Mouse (Mus musculus): ENCODE results near the gene Ilvbl.

- TF ChIP-seq GATA1 (IDR thresholded peaks at IDR 0.05; ENCODE audit: borderline replicate concordance, low read length) (no peak), FLI1 (IDR thresholded peaks at IDR 0.05; ENCODE audit: low read length) (no peak)
These were observed 43.8 kb downstream of the Ilvbl start, which contains the start of gene Olfr1357 for GRCm38 (mm10) chr10:78617974-78618373.

All from megakaryocyte, embryonic 14.5 days (primary cell).